Mouse (Mus musculus): Measurements from ENCODE around the gene Zfp667.
"Not testable (repeated sequence)": the region's sequence is repeated elsewhere in the genome, so short reads cannot be mapped to it uniquely, and the experiment has no call there.

Gene Zfp667

GRCm38 (mm10) chr7:6300796-6301195, 14.4 kb downstream of the Zfp667 start:
- not testable (repeated sequence) for DNase-seq (ENCODE audit: low read depth in 1 of 2, low spot score in 2 of 2)

- no peak for DNase-seq (ENCODE audit: low read depth in 1 of 2, low spot score in 2 of 2)
Observed at GRCm38 (mm10) chr7:6330458-6331232, 44.3 kb downstream of the Zfp667 start.

- peak; percentile 11 to 45 for DNase-seq (ENCODE audit: low read depth in 1 of 2, low spot score in 2 of 2)
Observed at GRCm38 (mm10) chr7:6331233-6331956, 45.0 kb downstream of the Zfp667 start, which contains the start of gene Zfp583. TSS of gene Zfp583 (minus strand) at chr7:6331285.

- DNase-seq (ENCODE audit: low read depth in 1 of 2, low spot score in 2 of 2): no peak
Observed at GRCm38 (mm10) chr7:6339865-6340264, 53.5 kb downstream of the Zfp667 start.

- no peak for DNase-seq (ENCODE audit: low read depth in 1 of 2, low spot score in 2 of 2)
Observed at GRCm38 (mm10) chr7:6343501-6344071, 57.2 kb downstream of the Zfp667 start, which contains the start of gene Gm3854. TSS of gene Gm3854 (plus strand) at chr7:6343759.

GRCm38 (mm10) chr7:6344124-6344523, 57.7 kb downstream of the Zfp667 start:
- no peak for DNase-seq (ENCODE audit: low read depth in 1 of 2, low spot score in 2 of 2)
